Mouse (Mus musculus) heart, embryonic 14.5 days (tissue): Measurements from ENCODE around the gene Sulf2. TPM values are rescaled to one million over a fixed set of nuclear protein-coding genes. Genes with fewer than 3 reads are reported as not detected.
A peak's percentile ranks its signal among the peaks of the same experiment; 100 is the strongest.

ENCODE experiments used
- ATAC-seq: fragments of 200-750 bp; cut with Nextera tagmentation; 2 replicates; pipeline ENCODE4 v1.8.0; 2017; ENCODE audit warnings: low read depth, moderate TSS enrichment; ENCODE audit not compliant: insufficient number of reproducible peaks, insufficient read depth, low FRiP score
- H3K27ac ChIP-seq, 2 experiments: fragments of 200-500 bp in 1 of 2; fragments of 300-500 bp in 1 of 2; sonication (generic) in 1 of 2; replicated peaks in 1 of 2; 2 replicates each; pipeline ENCODE4 v1.5.1; 2012 to 2014; ENCODE audit warnings: low read depth in 2 of 2, low read length in 2 of 2, control low read depth in 1 of 2, mild to moderate bottlenecking in 1 of 2, mixed read lengths in 1 of 2; ENCODE audit not compliant: control insufficient read depth in 1 of 2, insufficient read depth in 1 of 2
- H3K27me3 ChIP-seq: fragments of 300-500 bp; sonication (generic); 2 replicates; pipeline ENCODE4 v1.6.1; 2014; ENCODE audit warnings: mild to moderate bottlenecking, low read length, control low read depth; ENCODE audit not compliant: control insufficient read depth, insufficient read depth
- H3K36me3 ChIP-seq: fragments of 300-500 bp; sonication (generic); 2 replicates; pipeline ENCODE4 v1.6.1; 2014; ENCODE audit warnings: mild to moderate bottlenecking, control low read depth, low read length, mixed read lengths; ENCODE audit not compliant: control insufficient read depth, insufficient read depth
- H3K4me1 ChIP-seq, 2 experiments: fragments of 200-500 bp in 1 of 2; fragments of 300-500 bp in 1 of 2; sonication (generic) in 1 of 2; 2 replicates each; pipeline ENCODE4 v1.6.1; 2012 to 2014; ENCODE audit warnings: low read length in 2 of 2, control low read depth in 1 of 2, mixed read lengths in 1 of 2; ENCODE audit not compliant: control insufficient read depth in 2 of 2, insufficient read depth in 2 of 2
- H3K4me2 ChIP-seq: fragments of 300-500 bp; sonication (generic); 2 replicates; pipeline ENCODE4 v1.6.1; 2014; ENCODE audit warnings: mild to moderate bottlenecking, low read length
- H3K4me3 ChIP-seq, 2 experiments: fragments of 200-500 bp in 1 of 2; fragments of 300-500 bp in 1 of 2; sonication (generic) in 1 of 2; 2 replicates each; pipeline ENCODE4 v1.5.1; 2012 to 2014; ENCODE audit warnings: low read length in 2 of 2, mild to moderate bottlenecking in 2 of 2, control low read depth in 1 of 2, low read depth in 1 of 2, moderate library complexity in 1 of 2; ENCODE audit not compliant: control insufficient read depth in 1 of 2, insufficient read depth in 1 of 2
- H3K9ac ChIP-seq: fragments of 300-500 bp; sonication (generic); 2 replicates; pipeline ENCODE4 v1.6.1; 2014; ENCODE audit warnings: mild to moderate bottlenecking, low read length
- H3K9me3 ChIP-seq: fragments of 300-500 bp; sonication (generic); 2 replicates; pipeline ENCODE4 v1.6.1; 2016; ENCODE audit warnings: low read length, control low read depth; ENCODE audit not compliant: control insufficient read depth
- WGBS: fragments of 180-500 bp; shearing (Covaris S2); extraction: QIAGEN DNeasy Blood & Tissue Kit; methylation state at CpG from one replicate; pipeline ENCODE4 v1.1.7; 2014; 5-methylcytosine and 5-hydroxymethylcytosine counted together
- polyA plus RNA-seq: library from polyadenylated mRNA; unstranded; fragments of >200 nt; fragmentation: Nextera tagmentation; extraction: Ambion mirVana; gene quantifications from 2 replicates; pipeline ENCODE4 v1.2.1, GENCODE M21; 2014

The Sulf2 gene
- polyA plus RNA-seq, 1 experiment from 2014 or later = 115 TPM

- Histone ChIP-seq H3K36me3 (peaks cover 6% of the 10 kb centered on the region; the same call in 1 of the 2 replicates), H3K27me3 (no peaks in the 10 kb centered on the region), H3K4me2 (peak overlapping the region; percentile 43), H3K9ac (peak overlapping the region; percentile 49; the same call in 1 of the 2 replicates), H3K9me3 (no peaks in the 10 kb centered on the region), H3K4me3 (no peak overlapping the region), H3K4me1 (peaks cover 8 to 26% of the 10 kb centered on the region in 2 experiments), H3K27ac (peak overlapping the region in 1 of 2 experiments; percentile 68; a peak in 2 of 4 replicates)
- WGBS = 42% methylated on average over 3 of the region's 3 CpGs
- ATAC-seq = no peak
Observed at GRCm38 (mm10) chr2:166035725-166036124, 119.7 kb downstream of the Sulf2 start.

GRCm38 (mm10) chr2:166034967-166035490 lies 120.4 kb downstream of the Sulf2 start:
- Histone ChIP-seq H3K4me3 (no peak overlapping the region), H3K4me1 (peaks cover 11 to 33% of the 10 kb centered on the region in 2 experiments), H3K9ac (peak overlapping the region; percentile 49), H3K27ac (peak overlapping the region; percentile 54 to 68), H3K27me3 (no peaks in the 10 kb centered on the region), H3K4me2 (peak overlapping the region; percentile 43), H3K36me3 (peaks cover 6% of the 10 kb centered on the region; the same call in 1 of the 2 replicates), H3K9me3 (no peaks in the 10 kb centered on the region)
- ATAC-seq = no peak
- 53% methylated on average over 3 of the region's 3 CpGs for WGBS

GRCm38 (mm10) chr2:166032628-166033027 lies 122.8 kb downstream of the Sulf2 start:
- H3K36me3 ChIP-seq = peaks cover 6% of the 10 kb centered on the region; the same call in 1 of the 2 replicates
- no peak overlapping the region for H3K9ac ChIP-seq
- no peaks in the 10 kb centered on the region for H3K9me3 ChIP-seq
- H3K4me2 ChIP-seq = no peak overlapping the region
- WGBS = 87% methylated on average over 5 of the region's 5 CpGs
- no peak overlapping the region for H3K4me3 ChIP-seq
- H3K27ac ChIP-seq = no peak overlapping the region
- H3K4me1 ChIP-seq = peaks cover 11 to 44% of the 10 kb centered on the region in 2 experiments
- H3K27me3 ChIP-seq = no peaks in the 10 kb centered on the region
- ATAC-seq = no peak

GRCm38 (mm10) chr2:166031120-166031929 lies 124.1 kb downstream of the Sulf2 start:
- H3K4me2 ChIP-seq = peak overlapping the region; percentile 71
- H3K4me3 ChIP-seq = peak overlapping the region; percentile 30 to 32
- no peaks in the 10 kb centered on the region for H3K27me3 ChIP-seq
- H3K4me1 ChIP-seq = peaks cover 11 to 44% of the 10 kb centered on the region in 2 experiments
- WGBS = 19% methylated on average over 7 of the region's 7 CpGs
- no peaks in the 10 kb centered on the region for H3K9me3 ChIP-seq
- H3K36me3 ChIP-seq = no peaks in the 10 kb centered on the region
- peak overlapping the region; percentile 83 to 90 for H3K27ac ChIP-seq
- ATAC-seq = peak; percentile 91
- H3K9ac ChIP-seq = peak overlapping the region; percentile 67

GRCm38 (mm10) chr2:166030256-166030995 lies 125.0 kb downstream of the Sulf2 start:
- no peaks in the 10 kb centered on the region for H3K9me3 ChIP-seq
- H3K4me2 ChIP-seq = peak overlapping the region; percentile 71
- peak overlapping the region; percentile 15 to 32 for H3K4me3 ChIP-seq
- peak overlapping the region; percentile 60 for H3K9ac ChIP-seq
- 14% methylated on average over 13 of the region's 13 CpGs for WGBS
- H3K27ac ChIP-seq = peak overlapping the region; percentile 90 to 95
- peaks cover 11 to 40% of the 10 kb centered on the region in 2 experiments for H3K4me1 ChIP-seq
- no peak for ATAC-seq
- H3K36me3 ChIP-seq = no peaks in the 10 kb centered on the region
- H3K27me3 ChIP-seq = no peaks in the 10 kb centered on the region

GRCm38 (mm10) chr2:166029232-166029631 lies 126.2 kb downstream of the Sulf2 start:
- ATAC-seq = no peak
- Histone ChIP-seq H3K4me2 (no peak overlapping the region), H3K27ac (no peak overlapping the region), H3K4me1 (peaks cover 8 to 32% of the 10 kb centered on the region in 2 experiments), H3K9me3 (no peaks in the 10 kb centered on the region), H3K27me3 (no peaks in the 10 kb centered on the region), H3K36me3 (no peaks in the 10 kb centered on the region), H3K9ac (no peak overlapping the region), H3K4me3 (no peak overlapping the region)
- WGBS = 63% methylated on average over 4 of the region's 4 CpGs

GRCm38 (mm10) chr2:166027834-166028233 lies 127.6 kb downstream of the Sulf2 start:
- H3K9ac ChIP-seq = no peak overlapping the region
- H3K4me3 ChIP-seq = no peak overlapping the region
- WGBS = 88% methylated on average over 3 of the region's 3 CpGs
- no peak for ATAC-seq
- H3K9me3 ChIP-seq = no peaks in the 10 kb centered on the region
- H3K36me3 ChIP-seq = no peaks in the 10 kb centered on the region
- no peaks in the 10 kb centered on the region for H3K27me3 ChIP-seq
- H3K4me2 ChIP-seq = no peak overlapping the region
- no peak overlapping the region for H3K27ac ChIP-seq
- peaks cover 8 to 32% of the 10 kb centered on the region in 2 experiments for H3K4me1 ChIP-seq
